Mouse (Mus musculus) thymus, postnatal 25 days (tissue): ENCODE measurements around the gene Zfp81.
"Not testable (repeated sequence)": the region's sequence is repeated elsewhere in the genome, so short reads cannot be mapped to it uniquely, and the experiment has no call there.

Source experiments
- DNase-seq: peaks from one replicate; pipeline ENCODE4 v3.0.0; 2022

Gene Zfp81

DNA sequence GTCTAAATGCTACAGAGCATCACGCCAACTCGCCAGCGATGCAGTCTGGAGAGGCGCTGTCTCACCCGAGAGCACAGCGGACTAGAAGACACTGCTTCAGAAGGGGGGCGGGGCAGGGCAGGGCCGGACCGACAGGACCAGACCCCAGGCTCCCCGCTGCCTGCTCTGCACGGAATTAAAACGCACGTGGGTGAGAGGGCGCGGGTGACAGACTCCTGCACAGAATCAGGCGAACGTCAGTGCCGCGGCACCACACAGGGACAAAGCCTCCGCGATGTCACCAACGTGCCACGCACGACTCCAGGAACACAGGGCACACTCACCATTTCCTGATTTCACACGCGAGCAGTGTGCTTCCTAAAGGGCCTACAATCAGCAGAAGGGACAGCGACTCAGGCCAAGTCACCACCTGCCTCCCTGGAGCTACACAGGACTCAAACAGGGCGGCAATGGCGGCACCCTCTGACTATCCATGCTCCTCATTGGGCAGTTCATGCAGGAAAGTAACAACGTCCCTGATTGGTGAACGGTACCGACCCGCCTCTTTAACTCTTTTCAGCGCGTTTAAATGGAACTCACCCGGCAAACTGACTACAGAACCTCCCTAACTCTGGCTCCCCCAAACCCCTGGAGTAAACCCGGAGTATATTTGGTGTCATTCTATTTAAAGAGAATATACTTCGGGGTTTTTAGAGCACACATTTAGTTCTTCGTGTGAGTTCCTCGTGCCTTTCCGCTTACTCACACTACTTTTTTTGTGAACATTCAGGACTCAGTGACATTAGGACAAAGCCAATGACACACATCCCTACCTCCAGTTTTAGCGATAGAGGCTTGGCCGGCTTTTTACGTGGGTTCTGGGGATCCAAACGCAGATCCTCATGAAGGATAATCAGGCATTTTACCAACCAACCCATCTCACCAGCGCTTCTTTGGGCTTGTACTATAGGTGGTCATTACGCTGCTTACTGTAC, at the start of gene Zfp81:
Gene Zfp81, minus strand, starts transcription at position 468 of the 974 bp plus-strand sequence.
- DNase-seq, result peak; percentile 83

DNA sequence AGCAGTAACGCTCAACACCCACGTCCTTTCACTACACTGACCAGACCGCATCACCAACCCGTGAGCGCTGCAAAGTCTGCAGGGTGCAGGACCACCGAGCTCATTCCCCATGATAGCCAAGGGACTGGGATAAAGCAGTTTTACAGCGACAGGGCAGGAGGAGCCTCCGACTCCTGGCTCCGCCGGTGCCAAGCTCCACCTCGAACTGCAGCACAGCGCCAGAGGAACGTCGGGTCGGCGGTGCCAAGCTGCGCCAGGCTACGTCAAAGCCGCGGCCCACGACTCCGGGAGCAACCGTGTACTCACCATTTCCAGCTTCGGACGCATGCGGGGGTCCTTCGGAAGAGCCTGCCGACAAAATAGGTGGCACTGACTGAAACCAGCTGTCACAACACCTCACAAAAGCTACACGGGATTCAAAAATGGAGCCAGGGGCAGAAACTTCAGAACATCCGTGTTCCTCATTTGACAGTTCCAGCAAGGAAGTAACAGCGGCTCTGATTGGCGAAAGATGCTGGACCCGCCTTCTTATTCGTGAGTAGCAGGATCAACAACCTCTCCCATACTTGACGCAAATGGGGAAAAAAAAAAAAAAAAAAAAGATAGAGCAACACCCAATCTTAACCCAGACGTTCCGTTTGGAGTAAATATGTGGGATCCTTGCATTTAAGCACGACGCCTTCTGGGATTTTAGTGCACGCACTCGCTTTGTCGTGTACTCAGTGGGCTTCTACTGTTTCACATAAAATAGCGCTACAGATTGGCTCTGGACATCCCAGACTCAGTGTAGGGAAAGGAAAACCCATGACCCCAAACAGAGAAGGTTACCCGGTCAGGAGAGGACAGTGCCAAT, 35.7 kb upstream of the Zfp81 start, which contains the start of gene Zfp101:
Gene Zfp101, minus strand, starts transcription at position 460 of the 853 bp plus-strand sequence.
- DNase-seq, result peak; percentile 79

DNA sequence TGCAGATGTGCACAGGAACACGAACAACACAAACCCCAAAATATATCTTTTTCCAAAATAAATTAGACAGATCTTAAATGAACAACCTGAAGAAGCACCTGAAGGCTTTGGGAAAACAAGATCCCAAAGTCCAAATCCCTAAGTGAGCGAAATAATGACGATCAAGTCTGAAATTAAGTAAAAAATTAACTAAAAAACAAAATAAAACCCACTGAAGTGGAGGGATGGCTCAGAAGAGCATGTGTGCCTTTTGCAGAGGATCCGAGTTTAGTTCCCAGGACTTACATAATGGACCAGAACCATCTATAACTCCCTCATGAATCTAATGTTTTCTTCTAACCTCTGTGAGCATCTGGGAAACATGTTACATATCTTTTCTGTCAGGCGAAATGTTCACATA, 33.6 kb upstream of the Zfp81 start:
- DNase-seq, result no peak

DNA sequence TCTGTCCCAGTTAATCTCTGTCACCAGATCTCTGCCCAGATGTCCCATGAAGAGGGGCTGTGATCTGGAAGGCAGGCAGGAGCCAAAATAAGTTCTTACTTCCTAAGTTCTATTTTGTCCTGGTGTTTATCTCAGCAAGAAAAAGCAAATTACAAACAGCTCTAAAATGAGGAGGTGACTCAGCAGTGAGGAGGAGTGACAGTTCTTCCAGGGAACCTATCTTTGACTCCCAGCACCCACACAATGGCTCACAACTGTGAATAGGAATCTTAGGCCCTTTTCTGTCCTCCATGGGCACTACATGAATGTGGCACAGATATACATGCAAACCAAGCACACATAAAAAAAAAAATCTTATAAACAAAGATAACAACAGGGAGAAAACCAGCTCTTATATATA, 27.0 kb upstream of the Zfp81 start:
- DNase-seq, result no peak

DNA sequence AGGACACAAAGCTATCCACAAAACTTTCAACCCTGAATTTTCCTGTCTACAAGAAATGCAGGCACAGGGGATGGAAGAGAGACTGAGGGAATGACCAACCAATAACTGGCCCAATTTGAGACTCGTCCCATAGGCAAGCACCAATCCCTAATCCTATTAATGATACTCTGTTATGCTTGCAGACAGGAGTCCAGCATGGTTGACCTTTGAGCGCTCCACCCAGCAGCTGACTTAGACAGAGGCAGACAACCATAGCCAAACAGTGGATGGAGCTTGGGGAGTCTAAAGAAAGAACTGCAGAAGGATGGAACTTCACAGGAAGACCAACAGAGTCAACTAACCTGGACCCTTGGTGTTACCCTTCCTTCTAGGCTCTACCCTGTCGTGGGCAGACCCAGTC, 14.1 kb upstream of the Zfp81 start:
- DNase-seq, result no peak

DNA sequence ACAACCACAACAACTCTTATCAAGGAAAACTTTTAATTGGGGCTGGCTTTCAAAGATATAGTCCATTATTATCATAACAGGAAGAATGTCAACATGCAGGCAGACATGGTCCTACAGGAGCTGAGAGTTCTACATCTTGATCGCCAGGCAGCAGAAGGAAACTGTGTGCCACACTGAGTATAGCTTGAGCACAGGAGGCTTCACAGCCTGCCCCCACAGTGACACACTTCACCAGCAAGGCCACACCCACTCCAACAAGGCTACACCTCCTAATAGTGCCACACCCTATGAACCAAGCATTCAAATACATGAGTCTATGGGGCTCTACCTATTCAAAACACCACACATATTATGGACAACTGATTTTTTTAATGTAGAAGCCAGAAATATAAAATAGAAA, 5.7 kb downstream of the Zfp81 start:
- DNase-seq, result no peak

DNA sequence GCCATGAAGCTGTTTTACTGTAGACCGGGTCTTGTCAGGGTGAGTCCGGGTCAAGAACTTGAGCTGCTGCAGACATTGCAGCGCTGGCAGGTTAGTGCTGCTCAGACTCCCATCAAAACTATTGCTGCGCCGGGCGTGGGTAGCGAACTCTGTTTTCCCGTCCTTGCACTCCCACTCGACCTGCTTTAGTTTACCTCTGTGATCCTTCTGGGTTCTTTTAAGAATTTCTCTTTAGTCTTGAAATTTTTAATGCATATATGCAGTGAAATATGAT, 68.9 kb downstream of the Zfp81 start:
- not testable (repeated sequence) for DNase-seq

DNA sequence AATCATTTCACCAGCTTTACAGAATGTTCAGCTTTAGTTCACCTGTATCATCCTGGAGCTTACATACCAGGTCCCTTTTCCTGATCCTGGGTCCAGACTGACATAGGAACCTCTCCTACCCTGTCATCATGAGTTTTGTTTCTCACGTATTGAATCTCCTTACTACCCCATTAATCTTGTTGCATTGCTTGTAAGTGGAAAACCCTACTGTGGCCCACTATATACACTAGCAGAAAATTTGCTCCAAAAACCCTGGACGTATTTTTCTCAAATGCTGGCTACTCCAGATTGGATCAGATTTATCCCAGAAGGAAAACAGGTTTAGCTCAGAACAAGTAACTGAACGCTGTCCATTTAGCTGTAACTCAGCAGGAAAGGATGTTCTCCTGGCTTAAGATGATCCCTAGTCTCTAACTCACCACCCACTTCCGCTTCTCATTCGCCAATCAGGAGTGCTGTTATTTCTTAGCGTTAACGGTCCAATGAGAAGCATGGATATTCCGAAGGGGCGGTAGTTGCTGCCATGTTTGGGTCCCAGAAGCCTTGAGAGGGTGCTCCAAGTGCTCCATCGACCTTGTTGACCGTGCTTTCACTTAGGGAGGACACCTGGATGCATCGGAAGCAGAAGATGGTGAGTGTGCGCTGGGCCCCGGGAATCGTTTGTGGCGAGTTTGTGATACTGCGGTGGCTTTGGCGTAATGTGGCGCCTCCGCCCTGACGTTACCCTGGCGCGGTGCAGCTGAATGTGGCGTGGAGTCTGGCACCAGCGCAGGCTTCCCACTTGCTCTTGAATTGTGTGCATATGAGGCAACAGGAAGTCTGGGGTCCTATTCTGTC, 69.4 kb downstream of the Zfp81 start, which contains the start of gene Zfp955b:
Gene Zfp955b, plus strand, starts transcription at position 506 of the 837 bp plus-strand sequence.
- not testable (repeated sequence) for DNase-seq
